Mouse (Mus musculus) stomach, embryonic 14.5 days (tissue): Measurements from ENCODE around the gene Cd151. TPM values are rescaled to one million over a fixed set of nuclear protein-coding genes. Genes with fewer than 3 reads are reported as not detected.

Source experiments
- ATAC-seq: fragments of 200-750 bp; cut with Nextera tagmentation; 2 replicates; pipeline ENCODE4 v1.8.0; 2017; ENCODE audit warnings: low read depth, moderate TSS enrichment; ENCODE audit not compliant: insufficient number of reproducible peaks, insufficient read depth, low FRiP score
- H3K27ac ChIP-seq: fragments of 300-500 bp; sonication (generic); 2 replicates; pipeline ENCODE4 v1.5.1; 2014; ENCODE audit warnings: mild to moderate bottlenecking, low read length, moderate library complexity, mixed read lengths
- H3K27me3 ChIP-seq: fragments of 300-500 bp; sonication (generic); 2 replicates; pipeline ENCODE4 v1.6.1; 2014; ENCODE audit warnings: low read length, control low read depth, mixed read lengths; ENCODE audit not compliant: control insufficient read depth, insufficient read depth
- H3K36me3 ChIP-seq: fragments of 300-500 bp; sonication (generic); 2 replicates; pipeline ENCODE4 v1.6.1; 2014; ENCODE audit warnings: mild to moderate bottlenecking, control low read depth, low read length, moderate library complexity, mixed read lengths; ENCODE audit not compliant: control insufficient read depth, insufficient read depth
- H3K4me1 ChIP-seq: fragments of 300-500 bp; sonication (generic); 2 replicates; pipeline ENCODE4 v1.6.1; 2014; ENCODE audit warnings: low read length, control low read depth, mixed read lengths; ENCODE audit not compliant: control insufficient read depth, insufficient read depth
- H3K4me2 ChIP-seq: fragments of 300-500 bp; sonication (generic); replicated peaks from 2 replicates; pipeline ENCODE4 v1.6.1; 2014; ENCODE audit warnings: low read depth, low read length, control low read depth
- H3K4me3 ChIP-seq: fragments of 300-500 bp; sonication (generic); 2 replicates; pipeline ENCODE4 v1.5.1; 2014; ENCODE audit warnings: low read depth, low read length, control low read depth
- H3K9ac ChIP-seq: fragments of 300-500 bp; sonication (generic); replicated peaks from 2 replicates; pipeline ENCODE4 v1.6.1; 2014; ENCODE audit warnings: low read depth, mild to moderate bottlenecking, control low read depth, low read length, moderate library complexity, mixed read lengths
- H3K9me3 ChIP-seq: fragments of 300-500 bp; sonication (generic); 2 replicates; pipeline ENCODE4 v1.6.1; 2016; ENCODE audit warnings: low read depth, low read length, control low read depth; ENCODE audit not compliant: control insufficient read depth
- WGBS: fragments of 180-500 bp; shearing (Covaris S2); extraction: QIAGEN DNeasy Blood & Tissue Kit; methylation state at CpG from one replicate; pipeline ENCODE4 v1.1.7; 2014; 5-methylcytosine and 5-hydroxymethylcytosine counted together
- polyA plus RNA-seq: library from polyadenylated mRNA; unstranded; fragments of >200 nt; fragmentation: Nextera tagmentation; extraction: Ambion mirVana; gene quantifications from 2 replicates; pipeline ENCODE4 v1.2.1, GENCODE M21; 2014

Gene Cd151
- 87.0 and 94.0 TPM in 2 replicates for polyA plus RNA-seq

- no peaks in the 10 kb centered on the region for H3K9me3 ChIP-seq
- peak within 1 kb of the TSS; percentile 78 for H3K4me3 ChIP-seq
- H3K4me2 ChIP-seq = peak within 1 kb of the TSS; percentile 87
- peaks cover 25% of the 10 kb centered on the region for H3K36me3 ChIP-seq
- peak within 1 kb of the TSS; percentile 92 for H3K27ac ChIP-seq
- peaks cover 14% of the 10 kb centered on the region; the same call in 1 of the 2 replicates for H3K27me3 ChIP-seq
- under 1% methylated on average over 52 of the region's 52 CpGs for WGBS
- H3K4me1 ChIP-seq = peaks cover 35% of the 10 kb centered on the region
- ATAC-seq = peak; percentile 80
- peak within 1 kb of the TSS; percentile 70 for H3K9ac ChIP-seq
Measured at GRCm38 (mm10) chr7:141467230-141468030, at the start of gene Cd151. Cd151 (plus strand) TSS chr7:141467392.

GRCm38 (mm10) chr7:141417731-141418681 is 49.2 kb upstream of the Cd151 start:
- Histone ChIP-seq H3K4me3 (no peak overlapping the region), H3K27me3 (no peaks in the 10 kb centered on the region), H3K4me1 (peaks cover 5% of the 10 kb centered on the region; the same call in 1 of the 2 replicates), H3K4me2 (no peak overlapping the region), H3K27ac (no peak overlapping the region), H3K36me3 (no peaks in the 10 kb centered on the region), H3K9me3 (no peaks in the 10 kb centered on the region), H3K9ac (no peak overlapping the region)
- WGBS = 75% methylated on average over 8 of the region's 8 CpGs
- ATAC-seq = no peak

DNA sequence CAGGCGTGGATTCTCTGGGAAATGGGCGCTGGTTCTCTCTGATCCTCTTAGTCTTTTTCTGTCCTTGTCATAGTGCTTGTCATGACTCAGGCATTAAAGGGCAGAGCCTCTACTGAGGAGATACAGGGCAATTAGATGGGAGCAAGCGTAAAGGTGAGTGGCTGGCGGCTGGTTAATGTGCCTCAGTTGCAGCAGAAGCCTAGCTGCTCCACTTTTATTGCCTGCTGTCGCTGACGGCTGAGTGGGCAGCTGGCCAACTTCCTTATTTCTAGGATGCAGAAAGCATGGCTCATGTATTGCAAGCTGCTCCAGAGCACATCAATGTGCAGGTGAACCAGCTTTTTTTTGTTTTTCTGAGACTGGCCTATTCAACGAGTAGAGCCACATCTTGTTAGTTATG is 48.2 kb upstream of the Cd151 start:
- WGBS = 64% methylated on average over 7 of the region's 7 CpGs
- no peak overlapping the region for H3K4me3 ChIP-seq
- H3K4me2 ChIP-seq = no peak overlapping the region
- H3K9ac ChIP-seq = no peak overlapping the region
- H3K9me3 ChIP-seq = no peaks in the 10 kb centered on the region
- H3K27me3 ChIP-seq = no peaks in the 10 kb centered on the region
- H3K27ac ChIP-seq = no peak overlapping the region
- peaks cover 3% of the 10 kb centered on the region; the same call in 1 of the 2 replicates for H3K4me1 ChIP-seq
- no peaks in the 10 kb centered on the region for H3K36me3 ChIP-seq
- ATAC-seq = no peak

DNA sequence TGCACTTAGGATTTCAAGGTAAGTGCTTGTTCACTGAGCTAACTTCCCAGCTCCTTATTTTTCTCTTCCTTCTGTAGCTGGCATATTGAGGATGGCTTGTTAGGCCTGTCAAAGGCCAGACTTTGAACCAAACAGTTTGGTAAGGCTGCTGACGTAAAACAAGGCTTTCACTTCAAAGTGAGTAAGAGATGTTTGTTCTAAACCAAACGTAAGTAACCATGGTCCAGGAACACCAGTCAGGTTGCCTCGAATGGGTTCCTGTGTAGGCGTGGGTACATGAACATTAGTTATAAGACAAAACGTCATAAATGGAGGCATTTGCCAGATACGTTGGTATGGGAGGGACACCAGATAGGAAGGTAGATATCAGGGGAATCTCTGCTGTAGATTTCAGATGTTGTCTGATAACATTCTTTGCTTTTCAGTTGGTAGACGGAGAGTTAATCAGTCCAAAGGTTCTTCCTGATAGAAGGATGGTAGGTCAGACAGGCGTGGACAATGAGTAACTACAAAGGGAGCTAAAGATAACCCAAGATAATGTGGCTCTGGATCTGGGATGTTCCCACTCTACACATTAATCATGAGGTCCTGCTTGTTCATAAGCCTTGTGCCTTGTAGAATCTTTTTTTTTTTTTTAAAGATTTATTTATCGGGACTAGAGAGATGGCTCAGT is 47.0 kb upstream of the Cd151 start:
- Histone ChIP-seq H3K27ac (no peak overlapping the region), H3K4me1 (no peaks in the 10 kb centered on the region), H3K27me3 (no peaks in the 10 kb centered on the region), H3K9me3 (no peaks in the 10 kb centered on the region), H3K4me3 (no peak overlapping the region), H3K9ac (no peak overlapping the region), H3K4me2 (no peak overlapping the region), H3K36me3 (no peaks in the 10 kb centered on the region)
- 73% methylated on average over 9 of the region's 9 CpGs for WGBS
- no peak for ATAC-seq

- no peaks in the 10 kb centered on the region for H3K9me3 ChIP-seq
- no peak overlapping the region for H3K27ac ChIP-seq
- H3K4me1 ChIP-seq = no peaks in the 10 kb centered on the region
- no peak overlapping the region for H3K9ac ChIP-seq
- WGBS = 69% methylated on average over 4 of the region's 4 CpGs
- no peaks in the 10 kb centered on the region for H3K36me3 ChIP-seq
- no peaks in the 10 kb centered on the region for H3K27me3 ChIP-seq
- H3K4me3 ChIP-seq = no peak overlapping the region
- H3K4me2 ChIP-seq = no peak overlapping the region
- ATAC-seq = no peak
Measured at GRCm38 (mm10) chr7:141423811-141424210, 43.4 kb upstream of the Cd151 start.

DNA sequence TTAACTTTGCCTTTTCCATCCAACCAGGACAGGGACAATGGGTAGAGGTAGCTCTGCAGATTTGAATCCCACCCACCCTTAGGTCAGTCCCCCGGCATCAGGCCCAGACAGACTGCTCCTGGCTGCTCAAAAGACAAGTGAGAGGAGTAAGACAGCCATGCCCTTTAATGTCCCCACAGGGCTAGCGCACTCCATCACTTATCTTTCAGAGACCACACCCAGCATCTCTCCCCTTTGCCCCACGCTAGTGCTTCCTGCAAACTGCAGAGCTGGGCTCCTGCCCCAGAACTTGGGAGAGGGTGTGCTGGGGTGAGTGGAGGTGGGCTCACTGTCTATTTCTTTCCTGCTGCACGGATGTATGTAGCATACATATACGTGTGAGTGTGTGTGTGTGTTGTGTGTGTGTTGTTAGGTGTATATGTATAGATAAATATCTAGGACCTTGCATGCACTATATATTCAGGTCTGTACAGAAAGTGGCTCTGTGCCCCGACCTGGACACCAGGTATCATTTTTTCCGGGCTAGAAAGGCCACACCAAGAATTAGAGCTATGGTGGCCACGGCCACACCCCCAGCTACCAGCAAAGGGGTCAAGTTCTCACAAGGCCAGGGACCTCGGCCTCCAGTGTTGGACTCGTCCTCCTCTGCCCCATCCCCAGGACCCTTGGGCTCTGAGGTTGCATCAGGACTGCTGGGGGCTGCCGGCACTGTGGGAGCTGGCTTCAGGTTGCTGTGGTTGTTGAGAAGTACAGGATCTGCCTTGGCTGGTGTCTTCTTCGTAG is 40.1 kb upstream of the Cd151 start:
- Histone ChIP-seq H3K27me3 (no peaks in the 10 kb centered on the region), H3K9ac (no peak overlapping the region), H3K36me3 (peaks cover 16% of the 10 kb centered on the region), H3K27ac (no peak overlapping the region), H3K4me2 (no peak overlapping the region), H3K4me3 (no peak overlapping the region), H3K9me3 (no peaks in the 10 kb centered on the region), H3K4me1 (peaks cover 10% of the 10 kb centered on the region)
- no peak for ATAC-seq
- 78% methylated on average over 12 of the region's 12 CpGs for WGBS

DNA sequence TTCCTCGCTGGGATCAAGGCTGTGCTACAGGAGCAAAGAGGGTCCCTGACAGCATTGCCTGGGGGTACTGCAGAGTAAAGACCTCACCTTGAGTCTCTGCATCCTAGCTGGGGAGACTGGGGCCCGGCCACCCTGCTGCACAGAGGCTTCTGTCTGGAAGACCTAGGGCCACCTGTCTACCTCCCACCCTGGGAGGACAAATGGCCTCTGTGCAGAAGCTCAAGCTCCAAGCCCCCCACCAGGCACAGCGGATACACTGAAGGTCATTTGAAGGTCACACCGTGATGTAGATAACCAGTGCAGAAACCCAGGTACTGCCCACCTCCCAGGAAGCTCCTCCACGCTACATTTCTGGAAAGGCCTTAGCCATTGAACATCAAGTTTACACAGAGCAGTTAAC is 38.5 kb upstream of the Cd151 start:
- Histone ChIP-seq H3K9ac (no peak overlapping the region), H3K9me3 (no peaks in the 10 kb centered on the region), H3K4me2 (peak overlapping the region; percentile 26; the same call in 1 of the 2 replicates), H3K27me3 (no peaks in the 10 kb centered on the region), H3K36me3 (peaks cover 26% of the 10 kb centered on the region), H3K27ac (no peak overlapping the region), H3K4me3 (no peak overlapping the region), H3K4me1 (peaks cover 10% of the 10 kb centered on the region)
- 52% methylated on average over 5 of the region's 5 CpGs for WGBS
- ATAC-seq = no peak
